Mouse (Mus musculus) liver, embryonic 13.5 days (tissue): Measurements from ENCODE around the gene Snx11. TPM values are rescaled to one million over a fixed set of nuclear protein-coding genes. Genes with fewer than 3 reads are reported as not detected.

Experiments
- ATAC-seq: fragments of 200-750 bp; cut with Nextera tagmentation; 2 replicates; pipeline ENCODE4 v1.8.0; 2017; ENCODE audit warnings: low read depth, mild to moderate bottlenecking, moderate number of reproducible peaks, moderate library complexity
- DNase-seq: peaks from one replicate; pipeline ENCODE4 v3.0.0; 2022
- H3K27ac ChIP-seq: fragments of 300-500 bp; sonication (generic); 2 replicates; pipeline ENCODE4 v1.5.1; 2015; ENCODE audit warnings: moderate library complexity, mild to moderate bottlenecking, inconsistent platforms
- H3K27me3 ChIP-seq: fragments of 300-500 bp; sonication (generic); 2 replicates; pipeline ENCODE4 v1.6.1; 2015; ENCODE audit warnings: mild to moderate bottlenecking, inconsistent platforms
- H3K36me3 ChIP-seq: fragments of 300-500 bp; sonication (generic); 2 replicates; pipeline ENCODE4 v1.6.1; 2015; ENCODE audit warnings: mild to moderate bottlenecking, inconsistent platforms
- H3K4me1 ChIP-seq: fragments of 300-500 bp; sonication (generic); replicated peaks from 2 replicates; pipeline ENCODE4 v1.6.1; 2015; ENCODE audit warnings: inconsistent platforms
- H3K4me2 ChIP-seq: fragments of 300-500 bp; sonication (generic); 2 replicates; pipeline ENCODE4 v1.6.1; 2015; ENCODE audit warnings: inconsistent platforms, mild to moderate bottlenecking, moderate library complexity
- H3K4me3 ChIP-seq: fragments of 300-500 bp; sonication (generic); replicated peaks from 2 replicates; pipeline ENCODE4 v1.5.1; 2015; ENCODE audit warnings: mild to moderate bottlenecking, inconsistent platforms
- H3K9ac ChIP-seq: fragments of 300-500 bp; sonication (generic); 2 replicates; pipeline ENCODE4 v1.6.1; 2015; ENCODE audit warnings: mild to moderate bottlenecking, inconsistent platforms
- H3K9me3 ChIP-seq: fragments of 300-500 bp; sonication (generic); replicated peaks from 2 replicates; pipeline ENCODE4 v1.6.1; 2016; ENCODE audit warnings: inconsistent platforms
- WGBS: fragments of 180-500 bp; shearing (Covaris S2); methylation state at CpG from one replicate; pipeline ENCODE4 v1.1.7; 2015; ENCODE audit not compliant: insufficient replicate concordance; 5-methylcytosine and 5-hydroxymethylcytosine counted together
- polyA plus RNA-seq: library from polyadenylated mRNA; unstranded; fragments of >200 nt; fragmentation: Nextera tagmentation; extraction: Ambion mirVana; gene quantifications from 2 replicates; pipeline ENCODE4 v1.2.1, GENCODE M21; 2015

The Snx11 gene
- polyA plus RNA-seq, 1 experiment from 2014 or later = 9.7 TPM

DNA sequence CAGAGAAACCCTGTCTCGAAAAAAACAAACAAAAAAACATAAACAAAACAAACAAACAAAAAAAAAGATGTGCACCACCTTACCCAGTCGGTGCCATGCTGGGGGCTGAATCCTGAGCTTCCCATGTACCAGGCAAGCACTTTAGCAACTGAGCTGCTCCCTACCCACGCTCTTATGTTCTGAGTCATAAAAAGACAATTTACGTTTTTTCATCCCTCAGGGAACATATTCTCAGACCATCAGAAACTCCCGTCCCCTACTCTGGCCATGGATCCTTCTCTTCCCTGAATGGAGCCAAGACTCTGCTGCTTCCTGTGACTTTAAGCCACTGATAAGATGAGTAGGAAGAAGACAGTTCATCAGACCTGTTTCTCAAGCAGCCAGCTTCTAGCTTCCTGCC lies 19.0 kb downstream of the Snx11 start:
- Histone ChIP-seq H3K4me3 (no peak overlapping the region), H3K36me3 (no peaks in the 10 kb centered on the region), H3K9ac (no peak overlapping the region), H3K4me1 (no peaks in the 10 kb centered on the region), H3K4me2 (no peak overlapping the region), H3K27ac (no peak overlapping the region), H3K27me3 (no peaks in the 10 kb centered on the region), H3K9me3 (no peaks in the 10 kb centered on the region)
- 46% methylated on average over 5 of the region's 5 CpGs for WGBS
- no peak for DNase-seq
- no peak for ATAC-seq

- 36% methylated on average over 4 of the region's 4 CpGs for WGBS
- no peak for ATAC-seq
- H3K27me3 ChIP-seq = no peaks in the 10 kb centered on the region
Measured at GRCm38 (mm10) chr11:96757421-96757820, 19.9 kb downstream of the Snx11 start.

DNA sequence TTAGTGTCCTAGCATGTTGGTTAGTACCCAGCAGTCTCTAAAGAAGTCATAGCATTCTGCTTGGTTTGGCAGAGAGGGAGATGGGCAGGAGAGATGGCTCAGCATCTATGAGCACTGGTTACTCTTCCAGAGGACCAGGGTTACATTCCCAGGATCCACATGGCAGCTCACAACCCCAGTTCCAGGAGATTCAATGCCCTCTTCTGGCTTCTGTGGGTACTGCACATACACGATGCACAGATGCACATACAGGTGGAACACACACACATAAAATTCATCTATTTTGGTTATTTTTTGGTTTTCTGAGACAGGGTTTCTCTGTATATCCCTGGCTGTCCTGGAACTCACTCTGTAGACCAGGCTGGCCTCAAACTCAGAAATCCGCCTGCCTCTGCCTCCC lies 22.1 kb downstream of the Snx11 start:
- no peak overlapping the region for H3K4me3 ChIP-seq
- H3K9ac ChIP-seq = no peak overlapping the region
- H3K4me1 ChIP-seq = no peaks in the 10 kb centered on the region
- DNase-seq = no peak
- 81% methylated on average over 2 of the region's 2 CpGs for WGBS
- H3K4me2 ChIP-seq = no peak overlapping the region
- 0 out of 2 replicates have a peak, but pooled peaks cover 3% of the 10 kb centered on the region for H3K27me3 ChIP-seq
- no peaks in the 10 kb centered on the region for H3K9me3 ChIP-seq
- ATAC-seq = no peak
- H3K36me3 ChIP-seq = no peaks in the 10 kb centered on the region
- H3K27ac ChIP-seq = no peak overlapping the region

More at GRCm38 (mm10) chr11:96757421-96757820, 19.9 kb downstream of the Snx11 start:
- Histone ChIP-seq H3K4me2 (no peak overlapping the region), H3K4me1 (no peaks in the 10 kb centered on the region), H3K27ac (no peak overlapping the region), H3K9me3 (no peaks in the 10 kb centered on the region), H3K9ac (no peak overlapping the region), H3K4me3 (no peak overlapping the region), H3K36me3 (no peaks in the 10 kb centered on the region)
- DNase-seq = no peak

DNA sequence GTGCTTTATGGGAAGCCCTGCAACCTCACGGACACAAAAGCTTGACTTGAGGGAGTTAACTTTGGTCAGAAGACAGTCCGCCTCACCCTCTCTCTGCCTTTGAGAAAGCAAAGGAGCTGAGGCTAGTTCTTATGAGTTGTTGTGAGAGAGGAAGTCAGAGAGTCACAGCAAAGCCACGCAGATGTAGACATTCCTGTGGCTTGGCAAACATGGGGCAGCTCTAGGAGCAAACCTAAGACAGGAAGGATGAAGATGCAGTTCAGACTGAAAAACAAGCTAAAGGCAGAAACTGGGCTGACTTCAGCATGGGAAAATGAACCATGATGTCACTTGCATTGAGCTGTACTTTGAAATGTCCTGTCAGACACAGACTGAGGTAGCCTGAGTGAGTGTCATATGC lies 29.8 kb downstream of the Snx11 start:
- DNase-seq (no peak), ATAC-seq (no peak)
- no peaks in the 10 kb centered on the region for H3K36me3 ChIP-seq
- H3K27ac ChIP-seq = no peak overlapping the region
- H3K4me1 ChIP-seq = no peaks in the 10 kb centered on the region
- 24% methylated on average over 3 of the region's 3 CpGs for WGBS
- H3K9ac ChIP-seq = no peak overlapping the region
- H3K27me3 ChIP-seq = peaks cover 19% of the 10 kb centered on the region; the same call in 1 of the 2 replicates
- no peak overlapping the region for H3K4me2 ChIP-seq
- H3K4me3 ChIP-seq = no peak overlapping the region
- no peaks in the 10 kb centered on the region for H3K9me3 ChIP-seq

GRCm38 (mm10) chr11:96746648-96747047 lies 30.7 kb downstream of the Snx11 start:
- Histone ChIP-seq H3K27ac (no peak overlapping the region), H3K9ac (no peak overlapping the region), H3K4me2 (no peak overlapping the region), H3K9me3 (no peaks in the 10 kb centered on the region), H3K27me3 (peaks cover 27% of the 10 kb centered on the region; the same call in 1 of the 2 replicates), H3K4me3 (no peak overlapping the region), H3K36me3 (no peaks in the 10 kb centered on the region), H3K4me1 (no peaks in the 10 kb centered on the region)
- WGBS = 48% methylated on average over 6 of the region's 6 CpGs
- no peak for DNase-seq
- no peak for ATAC-seq

DNA sequence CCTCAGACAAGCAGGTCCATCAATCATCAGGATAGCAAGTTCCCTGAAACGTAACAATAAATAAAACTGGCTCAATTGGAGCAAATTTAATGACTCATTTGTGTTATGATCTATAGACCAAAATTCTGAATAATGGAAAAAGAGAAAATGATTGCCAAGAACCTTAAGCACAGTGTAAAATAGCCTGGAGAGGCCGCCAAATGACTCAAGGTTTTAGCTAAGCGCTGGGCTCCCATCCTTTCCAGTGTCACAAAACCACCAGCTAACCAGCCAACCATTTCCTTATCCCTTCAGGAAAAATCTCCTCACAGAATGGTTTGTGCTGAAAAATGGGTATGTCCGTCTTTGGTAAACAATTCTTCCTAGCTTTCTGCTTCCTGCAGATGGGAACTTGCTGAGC lies 33.5 kb downstream of the Snx11 start:
- Histone ChIP-seq H3K9me3 (no peaks in the 10 kb centered on the region), H3K9ac (no peak overlapping the region), H3K4me1 (no peaks in the 10 kb centered on the region), H3K4me2 (no peak overlapping the region), H3K4me3 (no peak overlapping the region), H3K36me3 (no peaks in the 10 kb centered on the region), H3K27ac (no peak overlapping the region), H3K27me3 (peaks cover 36% of the 10 kb centered on the region)
- WGBS = 54% methylated on average over 4 of the region's 4 CpGs
- DNase-seq = no peak
- no peak for ATAC-seq

GRCm38 (mm10) chr11:96743000-96743399 lies 34.4 kb downstream of the Snx11 start:
- H3K9ac ChIP-seq = no peak overlapping the region
- H3K9me3 ChIP-seq = no peaks in the 10 kb centered on the region
- H3K36me3 ChIP-seq = no peaks in the 10 kb centered on the region
- WGBS = 45% methylated on average over 11 of the region's 11 CpGs
- ATAC-seq (no peak), DNase-seq (no peak)
- H3K27ac ChIP-seq = no peak overlapping the region
- H3K4me3 ChIP-seq = no peak overlapping the region
- H3K4me2 ChIP-seq = no peak overlapping the region
- H3K27me3 ChIP-seq = peaks cover 36% of the 10 kb centered on the region
- no peaks in the 10 kb centered on the region for H3K4me1 ChIP-seq

DNA sequence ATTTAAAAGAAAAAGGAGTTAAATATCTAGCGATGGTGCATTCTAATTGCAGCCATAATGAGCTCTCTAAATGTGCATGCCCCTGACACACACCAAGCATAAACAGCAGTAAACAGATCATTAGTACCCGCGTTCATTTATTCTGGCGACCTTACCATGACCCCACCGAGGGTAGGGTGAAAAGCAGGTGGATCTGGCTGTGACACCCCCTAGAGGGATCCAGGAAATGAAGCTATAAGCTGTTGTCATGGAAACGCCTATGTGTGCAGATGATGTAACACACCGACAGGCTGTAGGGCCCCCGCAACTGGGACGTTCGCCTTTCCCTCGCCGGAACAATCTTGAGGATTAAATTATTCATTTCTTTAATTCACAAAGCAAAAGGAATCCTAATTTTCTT lies 35.4 kb downstream of the Snx11 start:
- no peaks in the 10 kb centered on the region for H3K9me3 ChIP-seq
- no peak overlapping the region for H3K9ac ChIP-seq
- H3K27me3 ChIP-seq = peaks cover 36% of the 10 kb centered on the region
- WGBS = 33% methylated on average over 12 of the region's 12 CpGs
- no peak for DNase-seq
- H3K4me1 ChIP-seq = no peaks in the 10 kb centered on the region
- H3K36me3 ChIP-seq = no peaks in the 10 kb centered on the region
- no peak overlapping the region for H3K27ac ChIP-seq
- no peak overlapping the region for H3K4me2 ChIP-seq
- no peak for ATAC-seq
- no peak overlapping the region for H3K4me3 ChIP-seq

DNA sequence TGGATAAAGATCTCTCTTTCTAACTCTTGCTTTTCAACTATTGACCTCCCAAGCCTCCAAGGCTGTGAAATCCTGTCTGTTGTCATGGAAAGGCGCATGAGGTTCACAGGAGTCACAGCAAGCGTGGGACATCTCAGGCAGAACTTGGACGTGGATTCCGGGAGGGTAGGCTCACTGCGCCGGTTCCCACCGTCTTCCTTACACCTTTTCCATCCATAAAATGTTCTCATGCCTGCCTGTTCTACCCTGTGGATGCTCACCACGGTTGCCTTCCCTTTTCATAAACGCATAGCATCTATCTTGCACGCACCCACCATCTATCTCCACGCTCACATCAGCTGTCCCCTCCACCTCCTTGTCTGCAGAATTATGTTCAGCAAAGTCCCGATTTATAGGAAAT lies 36.6 kb downstream of the Snx11 start:
- H3K36me3 ChIP-seq = no peaks in the 10 kb centered on the region
- H3K9ac ChIP-seq = no peak overlapping the region
- DNase-seq (no peak), ATAC-seq (no peak)
- no peaks in the 10 kb centered on the region for H3K9me3 ChIP-seq
- no peak overlapping the region for H3K27ac ChIP-seq
- H3K4me2 ChIP-seq = no peak overlapping the region
- 69% methylated on average over 12 of the region's 12 CpGs for WGBS
- no peak overlapping the region for H3K4me3 ChIP-seq
- H3K4me1 ChIP-seq = no peaks in the 10 kb centered on the region
- H3K27me3 ChIP-seq = peaks cover 43% of the 10 kb centered on the region

- Histone ChIP-seq H3K9me3 (no peaks in the 10 kb centered on the region), H3K4me1 (no peaks in the 10 kb centered on the region), H3K4me2 (no peak overlapping the region), H3K4me3 (no peak overlapping the region), H3K9ac (no peak overlapping the region), H3K27ac (no peak overlapping the region), H3K36me3 (no peaks in the 10 kb centered on the region), H3K27me3 (peaks cover 38% of the 10 kb centered on the region)
- ATAC-seq (no peak), DNase-seq (no peak)
- WGBS = 65% methylated on average over 14 of the region's 14 CpGs
Measured at GRCm38 (mm10) chr11:96737673-96738471, 39.5 kb downstream of the Snx11 start.

- H3K4me3 ChIP-seq = no peak overlapping the region
- no peak overlapping the region for H3K27ac ChIP-seq
- peaks cover 26% of the 10 kb centered on the region for H3K27me3 ChIP-seq
- no peak overlapping the region for H3K9ac ChIP-seq
- peak overlapping the region; percentile 21; the same call in 1 of the 2 replicates for H3K4me2 ChIP-seq
- H3K9me3 ChIP-seq = no peaks in the 10 kb centered on the region
- 34% methylated on average over 11 of the region's 11 CpGs for WGBS
- no peaks in the 10 kb centered on the region for H3K36me3 ChIP-seq
- no peaks in the 10 kb centered on the region for H3K4me1 ChIP-seq
- no peak for DNase-seq
- no peak for ATAC-seq
Measured at GRCm38 (mm10) chr11:96736361-96736760, 41.0 kb downstream of the Snx11 start.

GRCm38 (mm10) chr11:96735908-96736307 lies 41.5 kb downstream of the Snx11 start:
- DNase-seq (no peak), ATAC-seq (no peak)
- Histone ChIP-seq H3K9me3 (no peaks in the 10 kb centered on the region), H3K36me3 (no peaks in the 10 kb centered on the region), H3K4me2 (peak overlapping the region; percentile 21; the same call in 1 of the 2 replicates), H3K4me1 (no peaks in the 10 kb centered on the region), H3K4me3 (no peak overlapping the region), H3K27ac (no peak overlapping the region), H3K27me3 (peaks cover 21% of the 10 kb centered on the region), H3K9ac (no peak overlapping the region)
- WGBS = 6% methylated on average over 19 of the region's 19 CpGs
